Mouse (Mus musculus): ENCODE results near the gene Zfp810. TPM values are rescaled to one million over a fixed set of nuclear protein-coding genes. Genes with fewer than 3 reads are reported as not detected.
A peak's percentile ranks its signal among the peaks of the same experiment; 100 is the strongest.

Zfp810 gene
- polyA plus RNA-seq, 1 experiment from 2014 or later, result 16.9 TPM

DNA sequence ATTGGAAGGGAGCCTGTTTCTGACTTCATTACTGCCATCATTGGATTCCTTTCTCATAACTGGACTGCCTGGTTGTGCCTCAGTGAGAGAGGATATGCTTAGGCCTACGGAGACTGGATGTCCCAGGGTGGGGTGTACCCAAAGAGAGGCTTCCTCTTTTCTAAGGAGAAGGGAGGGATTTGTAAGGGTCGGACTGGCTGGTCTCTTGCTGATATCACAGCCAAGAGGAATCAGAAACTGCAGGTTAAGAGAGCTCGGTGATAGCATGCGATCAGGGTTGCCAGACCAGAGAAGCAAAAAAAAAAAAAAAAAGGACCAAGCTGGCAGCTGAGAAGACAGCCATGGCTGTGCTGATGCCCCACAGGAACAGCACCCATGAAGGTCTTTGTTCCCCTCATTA is 50.9 kb downstream of the Zfp810 start:
- Histone ChIP-seq H3K27ac (no peak overlapping the region), H3K4me3 (replicated peaks; ENCODE audit: low read depth, low read length) (no peak overlapping the region), H3K4me1 (replicated peaks; ENCODE audit: insufficient read depth, low read length) (no peaks in the 10 kb centered on the region), H3K27me3 (ENCODE audit: insufficient read depth, low read length) (no peaks in the 10 kb centered on the region), H3K36me3 (ENCODE audit: insufficient read depth, low read length) (peaks cover 13% of the 10 kb centered on the region; the same call in 1 of the 2 replicates), H3K9ac (ENCODE audit: low read depth, low read length) (no peak overlapping the region), H3K9me3 (replicated peaks; ENCODE audit: low read length) (peaks cover 9% of the 10 kb centered on the region), H3K4me2 (ENCODE audit: low read length) (no peak overlapping the region)
- DNase-seq (ENCODE audit: low spot score) (no peak), ATAC-seq (replicated peaks; ENCODE audit: low FRiP score, low read depth) (no peak)
- no peak for TF ChIP-seq CTCF (IDR thresholded peaks at IDR 0.05; ENCODE audit: low read depth)
- WGBS, result 92% methylated on average over 4 of the region's 4 CpGs

DNA sequence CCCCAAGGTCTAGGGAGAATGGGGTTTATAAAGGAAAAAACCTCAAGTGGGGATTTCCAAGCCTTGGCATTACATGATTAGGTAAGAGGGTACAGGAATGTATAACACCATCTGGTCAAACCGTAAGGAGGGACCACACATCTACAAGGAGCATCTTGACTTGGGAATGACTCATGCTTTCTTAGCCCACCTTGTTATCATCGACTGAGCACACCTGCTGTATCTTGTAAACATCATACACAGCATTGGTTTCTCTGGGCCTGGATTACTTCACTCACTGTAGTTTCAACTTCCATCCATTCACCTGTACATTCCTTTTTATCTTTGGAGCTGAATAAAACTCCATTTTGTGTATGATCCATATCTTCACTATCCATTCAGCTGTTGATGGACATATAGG is 63.2 kb downstream of the Zfp810 start:
- no peak for ATAC-seq (replicated peaks; ENCODE audit: low FRiP score, low read depth)
- H3K4me3 ChIP-seq (replicated peaks; ENCODE audit: low read depth, low read length), result no peak overlapping the region
- H3K4me2 ChIP-seq (ENCODE audit: low read length), result no peak overlapping the region
- H3K4me1 ChIP-seq (replicated peaks; ENCODE audit: insufficient read depth, low read length), result no peaks in the 10 kb centered on the region
- peaks cover 6% of the 10 kb centered on the region; the same call in 1 of the 2 replicates for H3K9me3 ChIP-seq (replicated peaks; ENCODE audit: low read length)
- DNase-seq (ENCODE audit: low spot score), result no peak
- no peak overlapping the region for H3K27ac ChIP-seq
- no peak for TF ChIP-seq CTCF (IDR thresholded peaks at IDR 0.05; ENCODE audit: low read depth)
- no peaks in the 10 kb centered on the region for H3K27me3 ChIP-seq (ENCODE audit: insufficient read depth, low read length)
- H3K36me3 ChIP-seq (ENCODE audit: insufficient read depth, low read length), result peaks cover 41% of the 10 kb centered on the region
- 95% methylated on average over 2 of the region's 2 CpGs for WGBS
- no peak overlapping the region for H3K9ac ChIP-seq (ENCODE audit: low read depth, low read length)

- DNase-seq (ENCODE audit: low spot score) (no peak), ATAC-seq (replicated peaks; ENCODE audit: low FRiP score, low read depth) (no peak)
- 92% methylated on average over 4 of the region's 4 CpGs for WGBS
- Histone ChIP-seq H3K9ac (ENCODE audit: low read depth, low read length) (no peak overlapping the region), H3K36me3 (ENCODE audit: insufficient read depth, low read length) (peaks cover 61% of the 10 kb centered on the region), H3K9me3 (replicated peaks; ENCODE audit: low read length) (peaks cover 4% of the 10 kb centered on the region; the same call in 1 of the 2 replicates), H3K4me3 (replicated peaks; ENCODE audit: low read depth, low read length) (no peak overlapping the region), H3K27ac (no peak overlapping the region), H3K27me3 (ENCODE audit: insufficient read depth, low read length) (no peaks in the 10 kb centered on the region), H3K4me1 (replicated peaks; ENCODE audit: insufficient read depth, low read length) (no peaks in the 10 kb centered on the region), H3K4me2 (ENCODE audit: low read length) (no peak overlapping the region)
- no peak for TF ChIP-seq CTCF (IDR thresholded peaks at IDR 0.05; ENCODE audit: low read depth)
Observed at GRCm38 (mm10) chr9:22240001-22240400, 67.4 kb downstream of the Zfp810 start.

DNA sequence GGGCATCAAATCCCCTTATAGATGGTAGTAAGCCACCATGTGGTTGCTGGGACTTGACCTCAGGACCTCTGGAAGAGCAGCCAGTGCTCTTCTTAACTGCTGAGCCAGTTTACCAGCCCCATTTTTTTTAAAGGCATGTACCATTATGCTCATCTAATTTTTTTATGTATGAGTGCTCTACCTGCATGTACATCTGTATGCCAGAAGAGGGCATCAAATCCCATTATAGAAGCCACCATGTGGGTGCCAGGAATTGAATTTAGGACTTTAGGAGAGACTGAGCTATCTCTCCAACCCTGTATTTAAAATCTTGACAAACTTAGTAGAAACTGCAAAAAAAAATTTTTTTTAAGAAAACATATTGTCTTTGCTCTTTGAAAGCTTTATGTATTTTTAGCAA is 76.9 kb downstream of the Zfp810 start:
- H3K4me3 ChIP-seq (replicated peaks; ENCODE audit: low read depth, low read length), result no peak overlapping the region
- no peaks in the 10 kb centered on the region for H3K27me3 ChIP-seq (ENCODE audit: insufficient read depth, low read length)
- DNase-seq (ENCODE audit: low spot score) (peak; percentile 22), ATAC-seq (replicated peaks; ENCODE audit: low FRiP score, low read depth) (no peak)
- peak; percentile 49 for TF ChIP-seq CTCF (IDR thresholded peaks at IDR 0.05; ENCODE audit: low read depth)
- H3K9ac ChIP-seq (ENCODE audit: low read depth, low read length), result no peak overlapping the region
- H3K9me3 ChIP-seq (replicated peaks; ENCODE audit: low read length), result peaks cover 4% of the 10 kb centered on the region; the same call in 1 of the 2 replicates
- H3K36me3 ChIP-seq (ENCODE audit: insufficient read depth, low read length), result peaks cover 7% of the 10 kb centered on the region; the same call in 1 of the 2 replicates
- H3K27ac ChIP-seq, result no peak overlapping the region
- H3K4me2 ChIP-seq (ENCODE audit: low read length), result no peak overlapping the region
- H3K4me1 ChIP-seq (replicated peaks; ENCODE audit: insufficient read depth, low read length), result no peaks in the 10 kb centered on the region

DNA sequence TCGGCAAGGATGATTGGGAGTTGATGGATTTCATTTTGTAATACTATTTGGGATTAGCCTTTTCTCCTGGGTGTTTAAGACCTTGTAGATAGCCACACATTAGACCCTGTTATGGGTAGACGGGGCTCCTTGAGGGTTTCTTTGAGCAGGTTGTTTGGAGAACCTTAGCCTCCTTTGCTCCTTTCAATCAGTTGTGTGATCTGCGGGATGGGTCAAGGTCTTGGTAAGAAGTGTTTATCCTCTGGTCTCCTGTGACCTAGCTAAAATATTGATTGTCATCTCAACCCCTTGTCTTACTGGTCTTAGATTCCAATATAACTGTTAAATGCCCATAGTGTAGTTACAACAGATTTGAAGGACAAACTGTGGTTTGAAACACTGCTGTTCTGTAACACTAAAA is 77.4 kb downstream of the Zfp810 start:
- Histone ChIP-seq H3K9me3 (replicated peaks; ENCODE audit: low read length) (0 out of 2 replicates have a peak, but pooled peaks cover under 1% of the 10 kb centered on the region), H3K27ac (no peak overlapping the region), H3K9ac (ENCODE audit: low read depth, low read length) (no peak overlapping the region), H3K27me3 (ENCODE audit: insufficient read depth, low read length) (no peaks in the 10 kb centered on the region), H3K36me3 (ENCODE audit: insufficient read depth, low read length) (peaks cover 3% of the 10 kb centered on the region; the same call in 1 of the 2 replicates), H3K4me2 (ENCODE audit: low read length) (no peak overlapping the region), H3K4me3 (replicated peaks; ENCODE audit: low read depth, low read length) (no peak overlapping the region), H3K4me1 (replicated peaks; ENCODE audit: insufficient read depth, low read length) (no peaks in the 10 kb centered on the region)
- DNase-seq (ENCODE audit: low spot score) (no peak), ATAC-seq (replicated peaks; ENCODE audit: low FRiP score, low read depth) (no peak)
- WGBS, result 86% methylated on average over 3 of the region's 3 CpGs
- no peak for TF ChIP-seq CTCF (IDR thresholded peaks at IDR 0.05; ENCODE audit: low read depth)

GRCm38 (mm10) chr9:22229386-22230026 is 77.9 kb downstream of the Zfp810 start:
- no peak for DNase-seq (ENCODE audit: low spot score)
- Histone ChIP-seq H3K36me3 (ENCODE audit: insufficient read depth, low read length) (no peaks in the 10 kb centered on the region), H3K4me2 (ENCODE audit: low read length) (no peak overlapping the region), H3K4me3 (replicated peaks; ENCODE audit: low read depth, low read length) (no peak overlapping the region), H3K9ac (ENCODE audit: low read depth, low read length) (no peak overlapping the region), H3K27ac (no peak overlapping the region), H3K9me3 (replicated peaks; ENCODE audit: low read length) (no peaks in the 10 kb centered on the region), H3K4me1 (replicated peaks; ENCODE audit: insufficient read depth, low read length) (no peaks in the 10 kb centered on the region), H3K27me3 (ENCODE audit: insufficient read depth, low read length) (no peaks in the 10 kb centered on the region)
- WGBS, result 85% methylated on average over 7 of the region's 7 CpGs
- no peak for TF ChIP-seq CTCF (IDR thresholded peaks at IDR 0.05; ENCODE audit: low read depth)
- no peak for ATAC-seq (replicated peaks; ENCODE audit: low FRiP score, low read depth)

DNA sequence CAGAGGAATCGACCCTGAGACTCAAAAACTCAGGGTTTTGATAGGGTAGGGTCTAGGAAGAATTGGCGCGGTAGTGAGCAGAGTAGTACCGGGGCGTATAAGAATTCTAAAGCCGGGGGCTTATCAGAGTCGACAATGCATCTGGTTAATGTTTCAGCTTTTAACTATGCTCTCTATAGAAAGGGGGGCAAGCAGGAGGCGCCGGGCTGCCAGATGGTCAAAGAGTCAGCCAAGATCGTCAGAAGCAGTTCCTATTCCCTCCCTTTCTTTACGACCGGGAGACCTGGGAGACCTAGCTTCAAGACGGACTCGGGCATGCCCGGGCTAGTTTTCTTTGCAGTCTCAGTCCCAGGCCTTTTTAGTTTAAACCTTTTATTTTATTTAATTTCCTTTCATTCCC is 80.6 kb downstream of the Zfp810 start:
- no peak for TF ChIP-seq CTCF (IDR thresholded peaks at IDR 0.05; ENCODE audit: low read depth)
- H3K9me3 ChIP-seq (replicated peaks; ENCODE audit: low read length), result no peaks in the 10 kb centered on the region
- no peak overlapping the region for H3K9ac ChIP-seq (ENCODE audit: low read depth, low read length)
- no peaks in the 10 kb centered on the region for H3K27me3 ChIP-seq (ENCODE audit: insufficient read depth, low read length)
- no peak overlapping the region for H3K27ac ChIP-seq
- no peaks in the 10 kb centered on the region for H3K4me1 ChIP-seq (replicated peaks; ENCODE audit: insufficient read depth, low read length)
- DNase-seq (ENCODE audit: low spot score) (peak; percentile 33), ATAC-seq (replicated peaks; ENCODE audit: low FRiP score, low read depth) (no peak)
- no peak overlapping the region for H3K4me2 ChIP-seq (ENCODE audit: low read length)
- H3K36me3 ChIP-seq (ENCODE audit: insufficient read depth, low read length), result no peaks in the 10 kb centered on the region
- WGBS, result 79% methylated on average over 15 of the region's 15 CpGs
- H3K4me3 ChIP-seq (replicated peaks; ENCODE audit: low read depth, low read length), result no peak overlapping the region

Other genes starting within 250 kb of the Zfp810 start
- gene Gm49318, start 236.4 kb downstream of the Zfp810 start, polyA plus RNA-seq (2015; fragmentation: Nextera tagmentation; extraction: Ambion mirVana), result not detected in 2 replicates
- 8.3 and 8.9 TPM in 2 replicates for gene Zfp653, start 236.3 kb downstream of the Zfp810 start, polyA plus RNA-seq (2015; fragmentation: Nextera tagmentation; extraction: Ambion mirVana)
- gene Ecsit, start 222.2 kb downstream of the Zfp810 start, polyA plus RNA-seq (2015; fragmentation: Nextera tagmentation; extraction: Ambion mirVana), result 56.2 and 61.3 TPM in 2 replicates
- 27.9 and 30.8 TPM in 2 replicates for gene Cnn1, start 208.4 kb downstream of the Zfp810 start, polyA plus RNA-seq (2015; fragmentation: Nextera tagmentation; extraction: Ambion mirVana)
- gene Elof1, start 190.5 kb downstream of the Zfp810 start, polyA plus RNA-seq (2015; fragmentation: Nextera tagmentation; extraction: Ambion mirVana), result 160 and 172 TPM in 2 replicates
- gene Acp5, start 171.9 kb downstream of the Zfp810 start, polyA plus RNA-seq (2015; fragmentation: Nextera tagmentation; extraction: Ambion mirVana), result 6.2 and 6.3 TPM in 2 replicates
- 102 and 111 TPM in 2 replicates for gene Pigyl, start 150.8 kb downstream of the Zfp810 start, polyA plus RNA-seq (2015; fragmentation: Nextera tagmentation; extraction: Ambion mirVana)
- 0.11 and 0.18 TPM in 2 replicates for gene Zfp872, start 119.6 kb downstream of the Zfp810 start, polyA plus RNA-seq (2015; fragmentation: Nextera tagmentation; extraction: Ambion mirVana)
- gene Zfp809, start 81.9 kb downstream of the Zfp810 start, polyA plus RNA-seq (2015; fragmentation: Nextera tagmentation; extraction: Ambion mirVana), result 12.6 and 14.5 TPM in 2 replicates
- gene Zfp599, start 47.8 kb downstream of the Zfp810 start, polyA plus RNA-seq (2015; fragmentation: Nextera tagmentation; extraction: Ambion mirVana), result 3.1 and 3.3 TPM in 2 replicates
- 15.3 and 17.7 TPM in 2 replicates for gene Anln, start 81.5 kb upstream of the Zfp810 start, polyA plus RNA-seq (2015; fragmentation: Nextera tagmentation; extraction: Ambion mirVana)
- 2.1 and 2.9 TPM in 2 replicates for gene 9530077C05Rik, start 103.9 kb upstream of the Zfp810 start, polyA plus RNA-seq (2015; fragmentation: Nextera tagmentation; extraction: Ambion mirVana)
- not detected in 2 replicates for gene Gm17545, start 146.6 kb upstream of the Zfp810 start, polyA plus RNA-seq (2015; fragmentation: Nextera tagmentation; extraction: Ambion mirVana)
- 76.7 and 82.6 TPM in 2 replicates for gene Rp9, start 162.1 kb upstream of the Zfp810 start, polyA plus RNA-seq (2015; fragmentation: Nextera tagmentation; extraction: Ambion mirVana)
- 10.0 and 10.1 TPM in 2 replicates for gene Bbs9, start 168.1 kb upstream of the Zfp810 start, polyA plus RNA-seq (2015; fragmentation: Nextera tagmentation; extraction: Ambion mirVana)